ENCODE assay signal across 25 mouse cellular contexts in the genomic region with DNA sequence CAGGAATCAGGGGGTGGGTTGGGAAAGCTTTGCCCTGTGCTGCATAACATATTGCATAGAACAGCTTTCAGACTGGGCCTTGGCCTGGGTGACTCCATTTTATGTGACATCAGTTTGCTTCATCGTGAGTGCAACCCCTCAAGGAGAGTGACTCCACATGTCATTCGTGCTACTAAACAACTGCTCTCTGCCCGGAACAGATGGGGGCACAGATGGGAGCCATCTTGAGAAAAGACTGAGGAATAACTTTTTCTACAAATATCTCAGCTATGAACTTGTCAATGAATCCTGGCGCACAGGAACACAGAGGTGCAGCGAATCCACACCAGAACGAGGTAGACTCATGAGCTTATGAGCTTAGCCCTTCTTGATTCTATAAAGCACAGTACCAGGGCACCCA. TPM values are rescaled to one million over a fixed set of nuclear protein-coding genes. Genes with fewer than 3 reads are reported as not detected.
DNase-seq lines count a peak whose midpoint lies in the region; ATAC-seq lines count a peak whose summit lies in the region.
"Had no signal": no experiment of that assay in that cellular context is flagged by ENCODE, and none has a peak within 500 bp of the region (broad histone marks: within the 10 kb centered on the region; RNA-seq: fewer than 3 reads in every experiment).

No protein-coding gene starts in this region.

- H3K9ac ChIP-seq in forebrain, embryonic 16.5 days (replicated peaks; ENCODE audit: low read depth, low read length): no peak overlapping the region
- H3K9ac ChIP-seq: heart, embryonic 15.5 days; hindbrain, embryonic 15.5 days; kidney, embryonic 15.5 days; limb, embryonic 12.5 days; liver, postnatal 0 days had no signal

- DNase-seq in forebrain, embryonic 10.5 days (ENCODE audit: extremely low spot score, low spot score): no peak
- peak; percentile 28 for DNase-seq in brain, adult 2 months (ENCODE audit: low read depth, low spot score)
- DNase-seq in layer of hippocampus, adult 18-20 months (ENCODE audit: low spot score in 2 of 2): peak; percentile 63 to 83
- DNase-seq in layer of hippocampus, postnatal 14 days (ENCODE audit: low spot score in 2 of 2): peak; percentile 61 to 63
- no peak for DNase-seq in spleen, postnatal 36 days (ENCODE audit: low spot score in 2 of 2)
- DNase-seq: adrenal gland, postnatal 36 days; cerebellum, adult 11-12 months; cerebellum, postnatal 14 days; gastrocnemius, postnatal 36 days; heart, adult 2 months; heart, postnatal 36 days; kidney, postnatal 4 days; liver, postnatal 0 days; right cerebral cortex, postnatal 14 days; thymus, postnatal 14 days had no signal

- 74% methylated on average over 6 of the region's 6 CpGs for WGBS in forebrain, embryonic 16.5 days
- WGBS in forebrain, embryonic 10.5 days: 92% methylated on average over 6 of the region's 6 CpGs

- no peaks in the 10 kb centered on the region for H3K27me3 ChIP-seq in forebrain, embryonic 16.5 days (replicated peaks; ENCODE audit: control insufficient read depth, insufficient read depth, low read length)
- H3K27me3 ChIP-seq in forebrain, embryonic 10.5 days (ENCODE audit: poor library complexity, severe bottlenecking): no peaks in the 10 kb centered on the region
- H3K27me3 ChIP-seq: heart, embryonic 15.5 days; hindbrain, embryonic 15.5 days; kidney, embryonic 15.5 days; limb, embryonic 12.5 days had no signal

- H3K4me1 ChIP-seq in forebrain, embryonic 16.5 days (replicated peaks; ENCODE audit: control insufficient read depth, insufficient read depth, low read length): no peaks in the 10 kb centered on the region; the same call in 1 of the 2 replicates
- peaks cover 26% of the 10 kb centered on the region for H3K4me1 ChIP-seq in forebrain, embryonic 10.5 days
- H3K4me1 ChIP-seq: kidney, embryonic 15.5 days had no signal

- peak; percentile 33; the same call in 1 of the 2 replicates for ATAC-seq in forebrain, embryonic 16.5 days
- no peak for ATAC-seq in activated CD4-positive, CD25-positive, alpha-beta regulatory T cell, adult 4 months
- ATAC-seq: intestine, postnatal 0 days; liver, postnatal 0 days; lung, postnatal 0 days had no signal

- no peaks in the 10 kb centered on the region for H3K36me3 ChIP-seq in forebrain, embryonic 16.5 days (ENCODE audit: control insufficient read depth, insufficient read depth)
- H3K36me3 ChIP-seq in forebrain, embryonic 10.5 days (replicated peaks): no peaks in the 10 kb centered on the region
- H3K36me3 ChIP-seq: heart, embryonic 15.5 days; hindbrain, embryonic 15.5 days; kidney, embryonic 15.5 days; limb, embryonic 12.5 days had no signal

- H3K4me3 ChIP-seq in forebrain, embryonic 16.5 days (replicated peaks; ENCODE audit: low read length): no peak overlapping the region
- H3K4me3 ChIP-seq in forebrain, embryonic 10.5 days: no peak overlapping the region
- H3K4me3 ChIP-seq: heart, adult 2 months; heart, embryonic 15.5 days; hindbrain, embryonic 15.5 days; kidney, embryonic 15.5 days; limb, embryonic 12.5 days had no signal

- no peaks in the 10 kb centered on the region for H3K9me3 ChIP-seq in forebrain, embryonic 16.5 days (ENCODE audit: control insufficient read depth, low read length)
- H3K9me3 ChIP-seq in forebrain, embryonic 10.5 days: no peaks in the 10 kb centered on the region
- H3K9me3 ChIP-seq: heart, embryonic 15.5 days; hindbrain, embryonic 15.5 days; kidney, embryonic 15.5 days; limb, embryonic 12.5 days had no signal

- no peak overlapping the region for H3K4me2 ChIP-seq in forebrain, embryonic 16.5 days (ENCODE audit: low read length)
- H3K4me2 ChIP-seq: heart, embryonic 15.5 days; hindbrain, embryonic 15.5 days; kidney, embryonic 15.5 days; limb, embryonic 12.5 days; liver, embryonic 11.5 days; midbrain, embryonic 11.5 days had no signal

- no peak overlapping the region for H3K27ac ChIP-seq in forebrain, embryonic 16.5 days (ENCODE audit: low read length)
- no peak overlapping the region for H3K27ac ChIP-seq in forebrain, embryonic 10.5 days
- H3K27ac ChIP-seq: heart, adult 2 months; heart, embryonic 15.5 days; hindbrain, embryonic 15.5 days; kidney, embryonic 15.5 days; limb, embryonic 12.5 days had no signal

RNA-seq across cellular contexts. Expression of gene Ggta1, which starts 14.3 kb away (rescaled TPM):
- 4.1 and 6.5 TPM in 2 replicates for polyA plus RNA-seq in forebrain, embryonic 16.5 days (2015; fragmentation: Nextera tagmentation; extraction: Ambion mirVana)
- 6.4 TPM in 2 replicates for polyA plus RNA-seq in forebrain, embryonic 10.5 days (2016; fragmentation: Nextera tagmentation; extraction: Ambion mirVana)
- 1 to 10 TPM; 2.6 to 4.3 TPM for total RNA-seq in layer of hippocampus, adult 18-20 months (2021)
- total RNA-seq in layer of hippocampus, postnatal 14 days (2021): 1 to 10 TPM; 2.8 to 3.8 TPM
- polyA plus RNA-seq in activated CD4-positive, CD25-positive, alpha-beta regulatory T cell, adult 4 months (2017; shearing (Covaris generic)): 10 to 100 TPM; 19.3 to 23.3 TPM

Comparison
In these comparisons a context has a peak if more than half of its experiments do, and no peak if none do; other contexts are left out.
1. DNase-seq: peak in brain, adult 2 months (single experiment), layer of hippocampus, adult 18-20 months (2 of 2) and layer of hippocampus, postnatal 14 days (2 of 2); none in forebrain, embryonic 10.5 days (single experiment) and spleen, postnatal 36 days (0 of 2).